Mouse (Mus musculus): ENCODE measurements around the gene BC030499. TPM values are rescaled to one million over a fixed set of nuclear protein-coding genes. Genes with fewer than 3 reads are reported as not detected.
"Not testable (repeated sequence)": the region's sequence is repeated elsewhere in the genome, so short reads cannot be mapped to it uniquely, and the experiment has no call there.

The BC030499 gene
- total RNA-seq (2021): 1 to 10 TPM in 1 of 2 experiments, under 1 TPM in 1; 0.90 to 1.9 TPM
- long read RNA-seq, experiment 1: 0 reads
- long read RNA-seq, experiment 2: 0 reads

DNA sequence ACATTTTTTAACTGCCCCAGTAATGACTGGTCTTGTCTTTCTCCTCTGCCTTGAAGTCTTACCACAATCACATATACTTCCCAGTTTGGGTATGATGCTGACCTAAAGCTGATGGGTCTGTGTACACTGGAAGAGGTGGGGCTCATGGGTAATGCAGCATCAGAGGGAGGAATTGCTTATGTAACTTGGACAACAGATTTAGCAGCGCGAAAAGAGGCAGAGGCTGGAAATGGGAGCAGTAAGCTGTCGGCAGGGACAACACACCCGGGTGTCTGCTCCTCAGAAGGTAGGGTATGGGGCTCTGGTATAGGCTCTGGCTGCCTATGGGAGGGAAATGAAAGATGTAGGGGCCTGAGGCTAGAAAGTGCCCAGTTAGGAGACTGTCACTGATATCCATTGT, at the start of gene BC030499:
Gene BC030499 (plus strand): TSS at position 188 of the 400 bp plus-strand sequence.
- no peak for DNase-seq
- intact Hi-C loops (cut with DNase I): no loop called here

DNA sequence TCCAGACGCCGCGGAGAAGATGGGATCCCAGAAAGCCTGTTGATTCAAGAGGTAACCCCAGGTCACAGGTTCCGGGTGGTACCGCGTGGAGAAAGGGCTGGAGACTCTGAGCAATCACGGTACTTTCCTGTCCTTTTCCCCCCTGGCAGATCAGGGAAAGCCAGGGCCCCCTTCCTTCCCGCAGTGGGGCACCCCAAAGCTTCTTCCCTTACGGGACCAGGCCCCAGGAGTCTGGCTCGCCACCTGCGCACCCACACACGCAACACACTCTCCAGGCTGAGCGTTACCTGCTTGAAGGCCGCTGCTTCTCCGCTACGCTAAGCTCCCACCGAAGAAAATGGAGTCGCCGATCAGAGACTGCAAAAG, 45.4 kb upstream of the BC030499 start:
- intact Hi-C loops (cut with DNase I): no loop called here
- DNase-seq: no peak

DNA sequence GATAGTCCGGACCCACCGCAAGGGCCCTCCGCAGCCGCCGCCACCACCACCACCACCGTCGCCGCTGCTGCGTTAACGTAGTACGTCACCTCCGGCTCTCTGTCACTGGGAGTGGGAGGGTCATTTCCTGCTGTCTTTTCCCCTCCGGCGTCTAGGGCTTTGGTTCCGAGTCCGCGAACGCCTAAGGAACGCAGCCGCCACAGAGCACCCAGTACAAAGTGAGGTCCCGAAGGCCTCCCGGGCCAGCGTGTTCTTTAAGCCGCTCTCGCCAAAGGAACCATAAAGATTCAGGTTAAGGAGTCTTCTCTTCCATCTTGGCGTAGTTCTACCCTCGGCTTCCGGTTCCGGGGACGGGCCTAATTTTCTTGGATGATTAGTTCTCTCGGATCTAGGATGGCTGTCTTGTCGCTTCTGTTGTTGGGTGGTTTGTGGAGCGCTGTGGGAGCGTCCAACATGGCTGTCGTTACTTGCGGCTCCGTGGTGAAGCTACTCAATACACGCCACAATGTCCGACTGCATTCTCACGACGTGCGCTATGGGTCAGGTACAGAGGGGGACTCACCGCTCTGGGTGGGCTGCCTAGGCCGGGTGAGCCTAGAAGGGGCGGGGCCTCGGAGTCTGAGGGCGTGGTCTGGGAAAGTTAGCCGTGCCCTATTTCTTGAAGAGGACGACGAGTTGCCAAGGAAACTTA, 44.9 kb upstream of the BC030499 start, which contains the start of the genes Sdf2 and Supt6:
Gene Sdf2 (plus strand): TSS at position 120 of the 691 bp plus-strand sequence.
Gene Supt6 (minus strand): TSS at position 361 of the 691 bp plus-strand sequence.
- DNase-seq: peak; percentile 85 to 90
- intact Hi-C loops (cut with DNase I): no loop called here

DNA sequence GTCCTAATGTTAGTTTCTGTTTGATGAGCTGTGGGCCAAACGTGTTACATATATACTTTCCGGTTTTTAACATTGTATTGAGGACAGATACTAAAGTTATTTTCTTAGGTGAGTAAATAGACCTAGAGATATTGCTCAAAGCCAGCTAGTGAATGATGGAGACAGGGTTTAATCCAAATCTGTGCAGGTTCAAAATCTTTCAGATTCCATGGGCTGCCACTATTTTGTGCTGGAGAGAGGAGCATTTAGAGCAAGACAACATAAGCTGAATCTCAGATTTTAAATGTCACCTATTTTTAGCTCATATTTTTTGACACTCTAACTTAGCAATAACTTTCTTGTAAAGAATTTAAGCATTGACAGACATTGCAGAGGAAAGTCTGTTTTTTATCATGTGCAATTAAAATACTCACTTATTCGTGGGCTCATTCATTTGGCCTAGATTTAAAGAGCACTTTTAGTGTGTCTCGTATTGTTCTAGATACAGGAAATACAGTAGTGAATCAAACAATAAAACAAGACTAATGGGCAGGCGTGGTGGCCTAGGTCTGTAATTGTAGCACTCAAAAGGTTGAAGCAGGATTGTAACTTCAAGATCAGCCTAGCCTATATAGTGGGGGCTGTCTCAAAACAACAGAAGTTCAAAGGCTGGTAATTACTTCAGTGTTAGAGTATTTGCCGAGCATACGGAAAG, 44.2 kb upstream of the BC030499 start:
- no peak for DNase-seq
- intact Hi-C loops (cut with DNase I): no loop called here

DNA sequence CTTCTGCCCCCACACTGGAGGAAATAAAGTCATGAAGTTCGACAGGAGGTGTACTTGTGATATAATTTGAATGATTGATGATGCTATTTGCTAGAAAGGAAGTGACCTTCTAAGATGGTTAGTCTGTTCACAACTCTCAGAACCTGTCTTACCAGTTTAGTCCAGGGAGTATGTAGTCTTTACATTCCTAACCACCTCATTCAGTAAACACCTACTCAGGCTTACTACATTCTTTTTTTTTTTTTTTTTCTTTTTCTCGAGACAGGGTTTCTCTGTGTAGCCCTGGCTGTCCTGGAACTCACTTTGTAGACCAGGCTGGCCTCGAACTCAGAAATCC, 43.7 kb upstream of the BC030499 start:
- intact Hi-C loops (cut with DNase I): no loop called here
- DNase-seq: no peak

DNA sequence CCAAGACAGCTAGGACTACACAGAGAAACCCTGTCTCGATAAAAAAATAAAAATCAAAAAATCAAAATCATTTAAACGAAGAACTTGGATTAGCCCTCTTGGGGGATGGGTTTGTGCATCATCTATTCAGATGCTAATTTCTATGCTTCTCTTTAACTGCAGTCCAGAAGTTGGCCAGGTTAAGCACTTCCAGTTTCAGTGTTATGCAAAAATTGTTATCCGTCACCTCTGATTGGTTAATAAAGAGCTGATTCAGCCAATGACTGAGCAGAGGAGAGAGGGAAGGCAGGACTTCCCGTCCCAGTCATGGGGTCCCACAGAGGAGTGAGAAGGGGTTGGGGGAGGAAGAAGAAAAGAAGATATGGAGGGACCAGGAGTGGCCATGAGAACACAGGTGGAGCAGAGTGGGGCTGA, 42.9 kb upstream of the BC030499 start:
- no peak for DNase-seq
- intact Hi-C loops (cut with DNase I): no loop called here

DNA sequence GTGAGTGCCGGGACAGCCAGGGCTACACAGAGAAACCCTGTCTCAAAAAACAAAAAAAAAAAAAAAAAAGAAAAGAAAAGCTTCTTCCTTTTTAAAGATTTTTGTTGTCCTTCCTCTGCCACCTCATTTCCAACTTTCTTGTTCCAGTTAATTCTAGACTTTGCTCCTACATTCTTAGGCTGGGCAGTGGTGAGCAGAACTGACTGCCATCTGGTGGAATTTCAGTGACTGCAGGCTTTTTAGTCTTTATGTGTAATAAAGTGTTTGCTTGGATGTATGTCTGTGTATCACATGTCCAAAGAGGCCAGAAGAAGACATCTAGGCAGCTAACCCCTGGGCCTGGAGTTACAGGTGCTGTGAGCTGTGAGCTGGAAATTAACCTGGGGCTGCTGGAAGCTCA, 34.0 kb upstream of the BC030499 start:
- DNase-seq: no peak
- intact Hi-C loops (cut with DNase I): no loop called here

DNA sequence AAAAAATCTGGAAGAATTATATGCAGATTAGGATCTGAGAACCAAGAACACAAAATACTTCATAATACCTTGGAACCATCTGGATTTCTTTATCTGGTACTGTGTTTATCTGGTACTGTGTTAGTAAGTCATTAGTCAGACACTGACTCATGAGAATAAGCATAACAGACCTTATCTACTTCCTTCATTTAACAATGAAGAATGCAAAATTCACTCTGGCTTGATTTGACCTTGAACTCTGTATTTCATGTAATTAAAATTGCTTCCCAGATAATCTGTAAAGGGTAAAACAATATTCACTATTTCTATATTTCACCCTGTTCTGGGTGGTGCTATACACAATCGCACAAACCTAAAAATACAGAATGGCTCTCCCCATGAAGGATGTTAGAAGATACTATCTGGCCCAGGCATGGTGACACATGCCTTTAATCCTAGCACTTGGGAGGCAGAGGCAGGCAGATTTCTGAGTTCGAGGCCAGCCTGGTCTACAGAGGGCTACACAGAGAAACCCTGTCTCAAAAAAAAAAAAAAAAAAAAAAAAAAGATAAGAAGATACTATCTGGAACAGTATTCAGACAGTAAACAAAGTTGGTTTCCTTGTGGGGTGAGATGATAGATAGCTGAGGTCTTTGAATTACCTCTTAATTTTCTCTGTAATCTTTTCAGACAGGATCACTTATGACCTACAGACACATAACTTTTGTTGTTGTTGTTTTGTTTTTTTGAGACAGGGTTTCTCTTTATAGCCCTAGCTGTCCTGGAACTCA, 30.0 kb upstream of the BC030499 start:
- no peak for DNase-seq
- intact Hi-C loops (cut with DNase I): loop anchor here (5.0 kb wide), 1 partner anchor 87 kb away; no protein-coding TSS in a partner anchor

DNA sequence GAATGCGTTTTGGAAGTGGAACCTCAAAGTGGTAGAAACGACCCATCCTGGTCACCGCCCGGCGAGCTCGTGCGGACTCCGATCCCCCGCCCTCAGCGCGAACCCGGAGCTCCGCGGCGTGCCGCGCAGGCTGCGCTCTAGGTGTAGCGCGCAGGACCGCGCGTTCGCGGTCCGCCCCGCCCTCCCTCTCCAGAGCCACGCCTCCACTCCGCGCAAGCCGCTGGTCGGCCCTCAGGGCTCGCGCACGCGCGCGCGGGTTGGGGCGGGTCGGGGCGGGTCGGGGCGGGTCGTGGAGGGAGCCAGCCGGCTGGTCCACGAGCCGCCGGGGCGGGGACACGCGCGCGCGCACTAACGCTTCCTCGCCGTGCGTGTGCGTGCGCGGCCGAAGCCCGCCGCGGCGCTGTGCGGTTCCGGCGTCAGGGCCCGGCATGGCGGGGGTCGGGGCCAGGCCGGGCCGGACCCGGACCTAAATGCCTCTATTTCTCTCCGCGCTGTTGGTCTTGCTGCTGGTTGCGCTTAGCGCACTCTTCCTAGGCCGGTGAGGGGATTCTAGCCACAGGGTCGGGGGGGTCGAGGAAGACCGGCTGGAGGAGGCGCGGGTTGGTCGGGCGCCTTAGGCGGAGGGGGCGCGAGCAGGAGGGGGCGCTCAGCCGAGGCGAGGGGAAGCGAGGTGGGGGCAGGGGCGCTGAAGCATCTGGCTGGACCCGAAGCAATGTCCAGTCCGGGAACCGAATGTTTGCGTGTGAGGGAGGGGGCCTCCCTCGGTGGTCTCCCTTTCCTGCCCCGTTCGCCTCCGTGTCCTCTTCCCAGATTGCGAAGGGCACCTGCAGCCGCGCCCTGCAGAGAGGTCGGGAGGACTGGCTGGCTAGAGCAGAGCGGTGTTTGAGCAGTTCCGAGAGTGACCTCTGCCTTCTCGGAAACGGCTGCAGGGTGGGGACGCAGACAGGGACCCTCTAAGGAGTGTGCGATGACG, 29.0 kb upstream of the BC030499 start, which contains the start of gene 2610507B11Rik:
Gene 2610507B11Rik (plus strand): TSS at position 373 of the 973 bp plus-strand sequence.
- intact Hi-C loops (cut with DNase I): loop anchor here (5.0 kb wide), 1 partner anchor 86 kb away; no protein-coding TSS in a partner anchor
- peak; percentile 96 to 98 for DNase-seq

DNA sequence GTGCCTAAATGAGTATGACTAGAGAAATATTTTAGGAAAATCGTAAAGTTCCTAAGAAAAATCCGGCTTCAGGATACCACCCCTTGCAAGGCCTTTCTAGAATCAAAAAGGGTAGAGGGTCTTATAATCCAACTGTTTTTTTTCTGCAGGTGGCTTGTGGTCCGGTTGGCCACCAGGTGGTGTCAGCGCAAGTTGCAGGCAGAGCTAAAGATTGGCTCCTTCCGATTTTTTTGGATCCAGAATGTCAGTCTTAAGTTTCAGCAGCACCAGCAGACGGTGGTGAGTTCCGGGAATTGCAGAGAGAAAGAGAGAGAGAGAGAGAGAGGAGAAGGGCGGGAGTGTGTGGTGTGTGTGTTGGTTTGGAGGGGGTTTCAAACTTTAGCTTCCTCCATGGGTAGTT, 28.1 kb upstream of the BC030499 start:
- intact Hi-C loops (cut with DNase I): loop anchor here (5.0 kb wide), 1 partner anchor 85 kb away; no protein-coding TSS in a partner anchor
- peak; percentile 57 to 65 for DNase-seq

DNA sequence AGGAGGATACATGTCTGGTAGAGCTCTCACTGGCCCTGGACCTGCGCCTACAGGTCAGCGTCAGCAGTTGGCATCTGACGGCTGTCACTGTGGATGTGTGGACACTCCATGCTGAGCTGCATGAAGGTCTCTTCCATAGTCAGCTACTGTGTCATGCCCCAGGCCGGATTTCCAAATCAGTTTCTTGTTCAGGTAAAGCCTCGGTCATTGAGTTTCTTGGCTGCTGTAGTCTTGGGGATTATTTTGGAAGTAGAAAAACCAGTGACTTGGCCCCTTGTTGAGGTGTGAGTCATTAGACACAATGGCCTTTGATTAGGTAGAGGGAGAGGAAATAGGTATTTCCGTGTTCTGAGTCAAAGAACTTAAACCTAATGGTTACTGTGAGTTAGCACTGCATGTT, 25.1 kb upstream of the BC030499 start:
- intact Hi-C loops (cut with DNase I): no loop called here

DNA sequence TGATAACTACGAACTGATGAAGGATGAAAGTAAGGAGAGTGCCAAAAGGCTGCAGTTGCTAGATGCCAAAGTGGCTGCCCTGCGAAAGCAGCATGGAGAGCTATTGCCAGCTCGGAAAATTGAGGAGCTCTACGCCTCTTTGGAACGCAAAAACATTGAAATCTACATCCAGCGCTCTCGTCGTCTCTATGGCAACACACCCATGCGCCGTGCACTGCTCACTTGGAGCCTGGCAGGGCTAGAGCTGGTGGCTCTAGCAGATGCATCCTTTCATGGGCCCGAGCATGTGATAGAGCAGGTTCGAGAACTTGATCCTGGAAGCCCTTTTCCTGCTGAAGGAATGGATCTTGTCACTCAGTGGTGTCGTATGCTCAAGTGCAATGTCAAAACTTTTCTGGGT, 18.7 kb upstream of the BC030499 start:
- DNase-seq: no peak
- intact Hi-C loops (cut with DNase I): loop anchor here (5.0 kb wide), 1 partner anchor 40 kb away; no protein-coding TSS in a partner anchor

More for the DNA sequence above, 25.1 kb upstream of the BC030499 start:
- no peak for DNase-seq

DNA sequence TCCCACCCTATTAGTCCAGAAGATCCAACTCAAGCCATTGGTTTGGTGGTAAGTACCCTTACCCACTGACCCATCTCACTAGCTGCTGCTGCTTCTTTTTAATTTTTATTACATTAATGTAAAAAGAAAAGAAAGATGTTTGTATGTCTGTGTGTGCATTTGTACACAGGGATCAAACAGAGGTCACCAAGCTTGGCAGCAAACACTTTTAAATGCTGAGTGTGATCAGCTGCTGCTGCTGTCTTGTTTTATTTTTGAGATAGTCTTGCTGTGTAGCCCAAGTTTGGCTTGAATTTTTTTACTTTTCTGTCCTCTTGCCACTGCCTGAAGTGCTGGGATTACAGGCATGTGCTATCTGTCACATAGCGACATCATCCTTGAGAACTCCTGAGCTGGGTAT, 15.0 kb upstream of the BC030499 start:
- intact Hi-C loops (cut with DNase I): no loop called here
- no peak for DNase-seq

DNA sequence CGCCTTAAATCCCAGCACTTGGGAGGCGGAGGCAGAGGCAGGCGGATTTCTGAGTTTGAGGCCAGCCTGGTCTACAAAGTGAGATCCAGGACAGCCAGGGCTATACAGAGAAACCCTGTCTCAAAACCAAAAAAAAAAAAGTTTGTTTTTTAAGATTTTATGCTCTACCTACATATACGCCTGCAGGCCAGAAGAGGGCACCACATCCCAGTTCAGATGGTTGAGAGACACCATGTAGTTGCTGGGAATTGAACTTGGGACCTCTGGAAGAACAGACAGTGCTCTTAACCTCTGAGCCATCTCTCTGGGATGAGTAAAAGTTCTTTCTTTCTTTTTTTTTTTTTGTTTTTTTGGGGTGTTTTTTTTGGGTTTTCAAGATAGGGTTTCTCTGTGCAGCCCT, 14.5 kb upstream of the BC030499 start:
- DNase-seq; intact Hi-C loops (cut with DNase I): not testable (repeated sequence)

DNA sequence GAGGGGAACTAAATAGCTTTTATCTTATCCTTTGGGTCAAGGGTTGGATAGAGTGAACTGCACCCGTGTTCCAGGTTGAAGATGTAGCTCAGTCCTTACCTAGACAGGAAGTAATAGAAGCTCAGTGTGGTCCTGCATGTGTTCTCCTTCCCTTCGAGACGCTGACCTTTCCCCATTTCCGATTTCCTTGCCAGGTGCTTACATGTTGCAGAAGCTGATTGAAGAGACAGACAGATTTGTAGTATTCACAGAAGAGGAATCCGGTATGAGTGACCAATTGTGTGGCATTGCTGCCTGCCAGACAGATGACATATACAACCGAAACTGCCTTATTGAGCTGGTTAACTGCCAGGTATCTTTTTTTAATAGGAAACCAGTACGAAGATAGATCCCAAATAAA, 11.8 kb upstream of the BC030499 start:
- no peak for DNase-seq
- intact Hi-C loops (cut with DNase I): no loop called here

DNA sequence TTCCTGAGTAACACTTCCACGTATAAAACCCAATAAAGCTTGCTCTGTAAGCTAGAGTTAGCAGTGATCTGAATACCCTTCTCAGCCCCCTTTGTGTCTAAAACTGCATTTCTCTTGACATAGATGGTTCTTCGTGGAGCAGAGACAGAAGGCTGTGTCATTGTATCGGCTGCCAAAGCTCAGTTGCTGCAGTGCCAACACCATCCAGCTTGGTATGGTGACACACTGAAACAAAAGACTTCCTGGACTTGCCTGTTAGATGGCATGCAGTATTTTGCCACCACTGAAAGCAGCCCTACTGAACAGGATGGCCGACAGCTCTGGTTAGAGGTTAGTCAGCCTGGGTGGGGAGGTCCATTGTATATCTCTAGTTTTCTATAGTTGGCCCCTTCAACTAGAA, 11.1 kb upstream of the BC030499 start:
- intact Hi-C loops (cut with DNase I): no loop called here
- no peak for DNase-seq

DNA sequence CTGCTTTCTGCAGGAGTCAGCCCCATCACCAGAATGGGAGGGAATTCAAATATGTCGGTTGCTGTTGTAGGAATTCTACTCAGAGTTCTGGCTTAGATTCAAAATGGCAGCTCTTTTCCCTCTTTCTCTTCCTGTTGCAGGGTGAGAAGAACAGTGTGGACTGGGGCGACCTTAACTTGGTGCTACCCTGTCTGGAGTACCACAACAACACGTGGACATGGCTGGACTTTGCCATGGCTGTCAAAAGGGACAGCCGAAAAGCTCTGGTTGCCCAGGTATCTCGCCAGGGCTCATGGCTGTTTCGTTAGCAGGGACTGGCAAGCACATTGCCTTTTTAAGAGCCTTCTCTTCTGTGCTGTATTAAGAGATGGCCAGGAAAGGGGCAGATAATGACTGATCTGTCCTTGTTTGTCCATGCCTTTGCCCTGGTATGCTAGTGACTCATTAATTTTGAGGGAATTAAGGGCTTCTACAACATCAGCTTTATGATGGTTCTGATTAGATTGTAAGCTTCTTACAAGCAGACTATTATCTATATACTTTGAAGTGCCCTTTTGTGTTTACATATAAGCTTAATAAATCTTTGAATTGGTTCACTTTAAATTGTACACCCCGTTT, 1.4 kb upstream of the BC030499 start:
- intact Hi-C loops (cut with DNase I): no loop called here
- no peak for DNase-seq

DNA sequence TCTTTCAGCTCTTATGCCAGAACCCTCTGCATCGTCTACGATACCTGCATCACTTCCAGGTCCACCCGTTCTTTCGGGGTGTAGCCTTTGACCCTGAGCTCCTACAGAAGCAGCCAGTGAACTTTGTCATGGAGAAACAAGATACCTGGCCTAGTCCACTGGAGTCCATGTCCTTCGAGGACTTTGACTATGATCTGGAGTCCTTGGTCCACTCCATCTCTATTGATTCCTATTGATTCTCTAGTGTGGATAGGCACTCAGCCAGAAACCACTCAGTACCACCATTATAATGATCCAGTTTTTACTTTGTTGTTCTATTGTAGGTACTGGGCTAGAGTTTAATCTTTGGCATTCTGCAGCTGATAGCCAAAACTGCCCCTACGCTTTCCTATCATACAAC, 3.9 kb downstream of the BC030499 start:
- no peak for DNase-seq
- intact Hi-C loops (cut with DNase I): no loop called here

DNA sequence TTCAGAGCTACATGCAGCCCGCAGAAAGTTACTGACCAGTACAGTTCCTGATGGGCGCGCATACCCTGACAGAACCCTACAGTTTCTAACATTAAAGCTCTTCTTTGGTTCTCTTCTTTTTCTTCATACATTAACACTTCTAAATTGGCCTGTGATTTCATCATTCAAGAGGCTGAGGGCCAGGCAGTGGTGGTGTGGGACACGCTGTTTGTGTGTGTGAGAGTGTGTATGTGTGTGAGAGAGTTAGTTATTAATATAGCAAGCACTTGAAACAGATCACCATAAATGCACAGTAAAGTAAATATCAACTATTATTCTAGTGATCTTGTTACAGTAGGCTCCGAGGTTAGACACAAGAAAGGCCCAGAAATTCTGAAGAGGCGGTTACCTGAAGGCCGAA, 10.3 kb downstream of the BC030499 start:
- DNase-seq: no peak
- intact Hi-C loops (cut with DNase I): no loop called here
